Mouse (Mus musculus): Measurements from ENCODE around the gene Rtcb. TPM values are rescaled to one million over a fixed set of nuclear protein-coding genes. Genes with fewer than 3 reads are reported as not detected.

Gene Rtcb
- polyA plus RNA-seq, 1 experiment from 2014 or later = 223 TPM

GRCm38 (mm10) chr10:85971826-85972225, 14.2 kb upstream of the Rtcb start:
- WGBS = 86% methylated on average over 9 of the region's 9 CpGs
- no peak for DNase-seq (ENCODE audit: low spot score)
- no peak overlapping the region for H3K4me2 ChIP-seq (ENCODE audit: low read depth, low read length)
- H3K27me3 ChIP-seq (ENCODE audit: control insufficient read depth, insufficient read depth, low read length) = no peaks in the 10 kb centered on the region
- H3K9ac ChIP-seq (replicated peaks; ENCODE audit: low read length) = no peak overlapping the region
- no peaks in the 10 kb centered on the region for H3K9me3 ChIP-seq (replicated peaks; ENCODE audit: control insufficient read depth, low read length)
- no peaks in the 10 kb centered on the region for H3K4me1 ChIP-seq (ENCODE audit: control insufficient read depth, insufficient read depth, low read length)
- no peak for ATAC-seq (replicated peaks; ENCODE audit: insufficient number of reproducible peaks, low FRiP score, low TSS enrichment, low read depth)
- H3K4me3 ChIP-seq (ENCODE audit: low read depth, low read length) = no peak overlapping the region
- no peak overlapping the region for H3K27ac ChIP-seq (replicated peaks; ENCODE audit: low read depth, low read length)
- H3K36me3 ChIP-seq (replicated peaks; ENCODE audit: control insufficient read depth, insufficient read depth, low read depth, low read length) = no peaks in the 10 kb centered on the region

GRCm38 (mm10) chr10:85969894-85970620, 12.4 kb upstream of the Rtcb start:
- no peak for ATAC-seq (replicated peaks; ENCODE audit: insufficient number of reproducible peaks, low FRiP score, low TSS enrichment, low read depth)
- no peak for DNase-seq (ENCODE audit: low spot score)

GRCm38 (mm10) chr10:85968731-85969130, 11.1 kb upstream of the Rtcb start:
- Histone ChIP-seq H3K9ac (replicated peaks; ENCODE audit: low read length) (no peak overlapping the region), H3K36me3 (replicated peaks; ENCODE audit: control insufficient read depth, insufficient read depth, low read depth, low read length) (no peaks in the 10 kb centered on the region), H3K4me3 (ENCODE audit: low read depth, low read length) (no peak overlapping the region), H3K4me2 (ENCODE audit: low read depth, low read length) (no peak overlapping the region), H3K9me3 (replicated peaks; ENCODE audit: control insufficient read depth, low read length) (no peaks in the 10 kb centered on the region), H3K4me1 (ENCODE audit: control insufficient read depth, insufficient read depth, low read length) (no peaks in the 10 kb centered on the region), H3K27ac (replicated peaks; ENCODE audit: low read depth, low read length) (no peak overlapping the region), H3K27me3 (ENCODE audit: control insufficient read depth, insufficient read depth, low read length) (no peaks in the 10 kb centered on the region)
- 43% methylated on average over 2 of the region's 2 CpGs for whole genome bisulfite sequencing
- ATAC-seq (replicated peaks; ENCODE audit: insufficient number of reproducible peaks, low FRiP score, low TSS enrichment, low read depth) (no peak), DNase-seq (ENCODE audit: low spot score) (no peak)

More at GRCm38 (mm10) chr10:85969894-85970620, 12.4 kb upstream of the Rtcb start:
- Histone ChIP-seq H3K4me1 (ENCODE audit: control insufficient read depth, insufficient read depth, low read length) (no peaks in the 10 kb centered on the region), H3K4me2 (ENCODE audit: low read depth, low read length) (no peak overlapping the region), H3K27ac (replicated peaks; ENCODE audit: low read depth, low read length) (no peak overlapping the region), H3K27me3 (ENCODE audit: control insufficient read depth, insufficient read depth, low read length) (no peaks in the 10 kb centered on the region), H3K9ac (replicated peaks; ENCODE audit: low read length) (no peak overlapping the region), H3K9me3 (replicated peaks; ENCODE audit: control insufficient read depth, low read length) (no peaks in the 10 kb centered on the region), H3K36me3 (replicated peaks; ENCODE audit: control insufficient read depth, insufficient read depth, low read depth, low read length) (no peaks in the 10 kb centered on the region), H3K4me3 (ENCODE audit: low read depth, low read length) (no peak overlapping the region)
- WGBS = 49% methylated on average over 8 of the region's 8 CpGs

GRCm38 (mm10) chr10:85968157-85968634, 10.6 kb upstream of the Rtcb start:
- DNase-seq (ENCODE audit: low spot score) (peak; percentile 85), ATAC-seq (replicated peaks; ENCODE audit: insufficient number of reproducible peaks, low FRiP score, low TSS enrichment, low read depth) (0 out of 2 replicates have a peak, but pooled peaks have one; percentile 23)
- Histone ChIP-seq H3K4me2 (ENCODE audit: low read depth, low read length) (no peak overlapping the region), H3K27me3 (ENCODE audit: control insufficient read depth, insufficient read depth, low read length) (no peaks in the 10 kb centered on the region), H3K36me3 (replicated peaks; ENCODE audit: control insufficient read depth, insufficient read depth, low read depth, low read length) (no peaks in the 10 kb centered on the region), H3K4me3 (ENCODE audit: low read depth, low read length) (no peak overlapping the region), H3K9me3 (replicated peaks; ENCODE audit: control insufficient read depth, low read length) (no peaks in the 10 kb centered on the region), H3K9ac (replicated peaks; ENCODE audit: low read length) (no peak overlapping the region), H3K4me1 (ENCODE audit: control insufficient read depth, insufficient read depth, low read length) (no peaks in the 10 kb centered on the region), H3K27ac (replicated peaks; ENCODE audit: low read depth, low read length) (no peak overlapping the region)
- 13% methylated on average over 7 of the region's 7 CpGs for WGBS

GRCm38 (mm10) chr10:85967411-85968156, 10.0 kb upstream of the Rtcb start:
- H3K27ac ChIP-seq (replicated peaks; ENCODE audit: low read depth, low read length) = no peak overlapping the region
- H3K9ac ChIP-seq (replicated peaks; ENCODE audit: low read length) = no peak overlapping the region
- no peaks in the 10 kb centered on the region for H3K4me1 ChIP-seq (ENCODE audit: control insufficient read depth, insufficient read depth, low read length)
- no peak for DNase-seq (ENCODE audit: low spot score)
- no peak overlapping the region for H3K4me3 ChIP-seq (ENCODE audit: low read depth, low read length)
- no peaks in the 10 kb centered on the region for H3K27me3 ChIP-seq (ENCODE audit: control insufficient read depth, insufficient read depth, low read length)
- no peaks in the 10 kb centered on the region for H3K9me3 ChIP-seq (replicated peaks; ENCODE audit: control insufficient read depth, low read length)
- no peaks in the 10 kb centered on the region for H3K36me3 ChIP-seq (replicated peaks; ENCODE audit: control insufficient read depth, insufficient read depth, low read depth, low read length)
- 0 out of 2 replicates have a peak, but pooled peaks have one; percentile 9 for ATAC-seq (replicated peaks; ENCODE audit: insufficient number of reproducible peaks, low FRiP score, low TSS enrichment, low read depth)
- WGBS = 64% methylated on average over 17 of the region's 17 CpGs
- H3K4me2 ChIP-seq (ENCODE audit: low read depth, low read length) = no peak overlapping the region

GRCm38 (mm10) chr10:85966476-85966875, 8.9 kb upstream of the Rtcb start:
- Histone ChIP-seq H3K27ac (replicated peaks; ENCODE audit: low read depth, low read length) (no peak overlapping the region), H3K27me3 (ENCODE audit: control insufficient read depth, insufficient read depth, low read length) (no peaks in the 10 kb centered on the region), H3K36me3 (replicated peaks; ENCODE audit: control insufficient read depth, insufficient read depth, low read depth, low read length) (no peaks in the 10 kb centered on the region), H3K4me2 (ENCODE audit: low read depth, low read length) (no peak overlapping the region), H3K9ac (replicated peaks; ENCODE audit: low read length) (no peak overlapping the region), H3K4me3 (ENCODE audit: low read depth, low read length) (no peak overlapping the region), H3K9me3 (replicated peaks; ENCODE audit: control insufficient read depth, low read length) (no peaks in the 10 kb centered on the region), H3K4me1 (ENCODE audit: control insufficient read depth, insufficient read depth, low read length) (no peaks in the 10 kb centered on the region)
- ATAC-seq (replicated peaks; ENCODE audit: insufficient number of reproducible peaks, low FRiP score, low TSS enrichment, low read depth) (no peak), DNase-seq (ENCODE audit: low spot score) (no peak)
- 56% methylated on average over 2 of the region's 2 CpGs for WGBS

- no peaks in the 10 kb centered on the region for H3K27me3 ChIP-seq (ENCODE audit: control insufficient read depth, insufficient read depth, low read length)
- no peak overlapping the region for H3K27ac ChIP-seq (replicated peaks; ENCODE audit: low read depth, low read length)
- H3K4me3 ChIP-seq (ENCODE audit: low read depth, low read length) = no peak overlapping the region
- H3K4me2 ChIP-seq (ENCODE audit: low read depth, low read length) = no peak overlapping the region
- ATAC-seq (replicated peaks; ENCODE audit: insufficient number of reproducible peaks, low FRiP score, low TSS enrichment, low read depth) = no peak
- no peaks in the 10 kb centered on the region for H3K9me3 ChIP-seq (replicated peaks; ENCODE audit: control insufficient read depth, low read length)
- no peaks in the 10 kb centered on the region for H3K36me3 ChIP-seq (replicated peaks; ENCODE audit: control insufficient read depth, insufficient read depth, low read depth, low read length)
- no peaks in the 10 kb centered on the region for H3K4me1 ChIP-seq (ENCODE audit: control insufficient read depth, insufficient read depth, low read length)
- no peak for DNase-seq (ENCODE audit: low spot score)
- no peak overlapping the region for H3K9ac ChIP-seq (replicated peaks; ENCODE audit: low read length)
- WGBS = 83% methylated on average over 7 of the region's 7 CpGs
Observed at GRCm38 (mm10) chr10:85964316-85964715, 6.7 kb upstream of the Rtcb start.

GRCm38 (mm10) chr10:85962897-85963296, 5.3 kb upstream of the Rtcb start:
- no peaks in the 10 kb centered on the region for H3K4me1 ChIP-seq (ENCODE audit: control insufficient read depth, insufficient read depth, low read length)
- no peaks in the 10 kb centered on the region for H3K27me3 ChIP-seq (ENCODE audit: control insufficient read depth, insufficient read depth, low read length)
- H3K36me3 ChIP-seq (replicated peaks; ENCODE audit: control insufficient read depth, insufficient read depth, low read depth, low read length) = no peaks in the 10 kb centered on the region
- H3K9me3 ChIP-seq (replicated peaks; ENCODE audit: control insufficient read depth, low read length) = no peaks in the 10 kb centered on the region
- H3K9ac ChIP-seq (replicated peaks; ENCODE audit: low read length) = no peak overlapping the region
- WGBS = 78% methylated on average over 9 of the region's 9 CpGs
- H3K4me3 ChIP-seq (ENCODE audit: low read depth, low read length) = no peak overlapping the region
- no peak overlapping the region for H3K4me2 ChIP-seq (ENCODE audit: low read depth, low read length)
- ATAC-seq (replicated peaks; ENCODE audit: insufficient number of reproducible peaks, low FRiP score, low TSS enrichment, low read depth) (no peak), DNase-seq (ENCODE audit: low spot score) (no peak)
- no peak overlapping the region for H3K27ac ChIP-seq (replicated peaks; ENCODE audit: low read depth, low read length)
